Mouse (Mus musculus): ENCODE data around the gene Bik. TPM values are rescaled to one million over a fixed set of nuclear protein-coding genes. Genes with fewer than 3 reads are reported as not detected.

Gene Bik
- polyA plus RNA-seq, 1 experiment from 2014 or later = 31.2 TPM

DNA sequence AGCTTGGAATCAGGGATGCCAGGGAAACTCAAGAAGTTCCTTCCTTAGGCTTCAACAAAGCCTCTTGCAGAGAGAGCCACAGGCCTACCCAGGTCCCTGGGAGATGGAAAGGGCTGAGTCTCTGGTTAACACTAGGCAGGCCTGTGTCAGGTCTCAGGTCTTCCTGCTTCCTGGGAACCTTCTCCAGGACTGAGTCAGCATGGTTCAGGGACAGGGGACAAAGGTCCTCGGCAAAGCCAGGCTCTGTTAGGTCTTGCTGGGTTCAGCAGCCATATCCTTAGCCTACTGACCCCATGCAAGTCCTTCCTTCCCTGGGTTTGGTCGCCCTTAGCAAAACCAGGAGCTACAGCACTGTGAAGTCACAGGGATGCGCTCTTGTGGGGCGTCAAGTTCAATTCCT, 64.2 kb downstream of the Bik start:
- Histone ChIP-seq H3K9me3 (replicated peaks) (peaks cover 7% of the 10 kb centered on the region), H3K9ac (no peak overlapping the region), H3K27ac (ENCODE audit: poor library complexity, severe bottlenecking) (no peak overlapping the region), H3K4me3 (no peak overlapping the region), H3K4me1 (replicated peaks) (peaks cover 40% of the 10 kb centered on the region), H3K27me3 (replicated peaks) (no peaks in the 10 kb centered on the region), H3K36me3 (peaks cover 33% of the 10 kb centered on the region), H3K4me2 (no peak overlapping the region)
- ATAC-seq (ENCODE audit: insufficient number of reproducible peaks, low FRiP score) = no peak
- 85% methylated on average over 4 of the region's 4 CpGs for WGBS

DNA sequence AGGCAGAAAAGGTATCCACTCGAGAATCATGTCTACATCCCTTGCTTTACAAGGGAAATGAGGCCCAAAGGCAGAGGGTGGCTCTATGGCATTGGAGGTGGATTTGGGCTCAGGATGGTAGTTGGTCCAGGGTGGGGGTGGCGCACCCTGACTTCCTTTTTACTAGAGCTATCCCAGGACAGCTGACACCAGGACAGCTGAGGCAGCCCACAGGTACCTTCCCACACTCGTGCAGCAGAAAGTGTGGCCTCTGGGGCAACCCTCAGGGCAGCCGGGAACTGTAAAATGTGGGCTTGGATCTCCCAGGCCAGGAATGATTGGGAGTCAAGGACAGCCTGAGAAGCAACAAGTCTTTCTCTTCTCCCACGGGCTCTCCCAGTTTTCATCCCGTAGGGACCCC, 65.1 kb downstream of the Bik start:
- H3K4me3 ChIP-seq = no peak overlapping the region
- peaks cover 24% of the 10 kb centered on the region for H3K36me3 ChIP-seq
- no peak overlapping the region for H3K27ac ChIP-seq (ENCODE audit: poor library complexity, severe bottlenecking)
- H3K9me3 ChIP-seq (replicated peaks) = no peaks in the 10 kb centered on the region
- ATAC-seq (ENCODE audit: insufficient number of reproducible peaks, low FRiP score) = no peak
- H3K9ac ChIP-seq = no peak overlapping the region
- no peaks in the 10 kb centered on the region for H3K27me3 ChIP-seq (replicated peaks)
- WGBS = 76% methylated on average over 6 of the region's 6 CpGs
- H3K4me2 ChIP-seq = 0 out of 2 replicates have a peak overlapping the region, but pooled peaks have one; percentile 32
- peaks cover 40% of the 10 kb centered on the region for H3K4me1 ChIP-seq (replicated peaks)

DNA sequence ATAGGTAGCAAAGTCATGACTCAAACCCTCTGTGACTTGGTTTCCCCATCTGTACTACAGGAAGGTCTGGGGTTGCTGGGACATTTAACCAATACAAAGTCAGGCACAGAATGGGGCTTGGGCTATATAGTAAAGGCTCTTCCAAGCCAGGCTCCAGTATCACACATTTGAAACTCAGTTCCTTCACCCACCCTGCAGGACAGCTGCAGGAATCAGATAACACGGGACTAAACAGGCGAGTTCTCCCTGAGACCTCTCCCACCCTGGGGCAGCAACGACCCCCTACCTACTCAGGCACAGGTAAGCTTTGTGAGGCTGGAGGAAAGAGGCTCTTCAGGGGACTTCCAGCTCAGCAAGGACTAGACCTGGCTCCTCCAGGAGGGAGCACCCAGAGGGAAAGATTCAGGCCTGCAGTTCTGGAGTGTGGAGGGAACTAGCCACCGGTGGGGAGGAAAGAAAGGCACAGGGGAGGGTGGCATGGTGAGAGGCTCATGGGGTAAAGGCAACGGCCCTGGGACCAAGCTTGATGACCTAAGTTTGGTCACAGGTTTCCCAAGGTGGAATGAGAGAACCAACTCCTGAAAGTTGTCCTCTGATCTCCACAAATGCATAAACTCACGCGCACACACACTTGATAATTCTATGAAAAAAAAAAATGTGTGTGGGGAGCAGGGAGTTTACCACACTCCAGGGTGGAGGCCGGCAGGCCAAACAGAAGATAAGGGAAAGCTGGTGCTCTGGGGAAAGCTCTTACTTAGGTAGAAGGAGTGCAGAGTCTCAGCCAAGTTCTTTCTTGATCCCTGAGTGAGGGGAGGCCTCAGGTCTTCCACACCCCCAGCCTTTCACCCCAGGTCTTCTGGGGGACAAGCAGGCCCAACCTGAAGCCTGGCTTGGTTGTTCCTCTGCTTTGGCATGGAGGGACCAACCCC, 65.9 kb downstream of the Bik start:
- Histone ChIP-seq H3K9me3 (replicated peaks) (no peaks in the 10 kb centered on the region), H3K4me1 (replicated peaks) (peaks cover 40% of the 10 kb centered on the region), H3K9ac (peak overlapping the region; percentile 91), H3K36me3 (peaks cover 16% of the 10 kb centered on the region), H3K4me2 (peak overlapping the region; percentile 91), H3K27me3 (replicated peaks) (no peaks in the 10 kb centered on the region), H3K4me3 (0 out of 2 replicates have a peak overlapping the region, but pooled peaks have one; percentile 0), H3K27ac (ENCODE audit: poor library complexity, severe bottlenecking) (0 out of 2 replicates have a peak overlapping the region, but pooled peaks have one; percentile 28)
- WGBS = 47% methylated on average over 8 of the region's 8 CpGs
- peak; percentile 45; the same call in 1 of the 2 replicates for ATAC-seq (ENCODE audit: insufficient number of reproducible peaks, low FRiP score)

DNA sequence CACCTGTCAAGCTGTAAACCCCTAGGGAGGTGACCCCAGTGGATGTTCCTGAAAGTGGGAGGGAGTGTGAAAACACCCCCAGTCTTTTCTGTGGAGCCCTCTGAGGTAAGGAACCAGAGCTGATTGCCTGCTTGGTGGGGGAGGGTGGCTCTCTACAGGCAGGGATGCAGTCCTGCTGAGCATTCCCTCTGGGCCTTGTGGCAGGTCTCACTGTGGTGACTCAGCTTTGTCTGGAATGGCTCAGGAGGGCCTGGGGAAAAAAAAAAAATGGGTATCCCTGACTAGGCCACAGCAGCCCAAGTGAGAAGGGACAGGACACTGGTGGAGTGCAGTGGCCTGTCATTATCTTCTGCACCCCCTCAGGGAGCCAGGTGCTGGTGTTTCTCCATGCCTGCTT, 66.5 kb downstream of the Bik start:
- ATAC-seq (ENCODE audit: insufficient number of reproducible peaks, low FRiP score) = peak; percentile 70
- H3K4me3 ChIP-seq = peak overlapping the region; percentile 91; the same call in 1 of the 2 replicates
- H3K9me3 ChIP-seq (replicated peaks) = no peaks in the 10 kb centered on the region
- H3K9ac ChIP-seq = peak overlapping the region; percentile 91
- peaks cover 40% of the 10 kb centered on the region for H3K4me1 ChIP-seq (replicated peaks)
- H3K36me3 ChIP-seq = peaks cover 12% of the 10 kb centered on the region
- H3K27me3 ChIP-seq (replicated peaks) = no peaks in the 10 kb centered on the region
- H3K4me2 ChIP-seq = peak overlapping the region; percentile 91
- H3K27ac ChIP-seq (ENCODE audit: poor library complexity, severe bottlenecking) = peak overlapping the region; percentile 23; the same call in 1 of the 2 replicates

DNA sequence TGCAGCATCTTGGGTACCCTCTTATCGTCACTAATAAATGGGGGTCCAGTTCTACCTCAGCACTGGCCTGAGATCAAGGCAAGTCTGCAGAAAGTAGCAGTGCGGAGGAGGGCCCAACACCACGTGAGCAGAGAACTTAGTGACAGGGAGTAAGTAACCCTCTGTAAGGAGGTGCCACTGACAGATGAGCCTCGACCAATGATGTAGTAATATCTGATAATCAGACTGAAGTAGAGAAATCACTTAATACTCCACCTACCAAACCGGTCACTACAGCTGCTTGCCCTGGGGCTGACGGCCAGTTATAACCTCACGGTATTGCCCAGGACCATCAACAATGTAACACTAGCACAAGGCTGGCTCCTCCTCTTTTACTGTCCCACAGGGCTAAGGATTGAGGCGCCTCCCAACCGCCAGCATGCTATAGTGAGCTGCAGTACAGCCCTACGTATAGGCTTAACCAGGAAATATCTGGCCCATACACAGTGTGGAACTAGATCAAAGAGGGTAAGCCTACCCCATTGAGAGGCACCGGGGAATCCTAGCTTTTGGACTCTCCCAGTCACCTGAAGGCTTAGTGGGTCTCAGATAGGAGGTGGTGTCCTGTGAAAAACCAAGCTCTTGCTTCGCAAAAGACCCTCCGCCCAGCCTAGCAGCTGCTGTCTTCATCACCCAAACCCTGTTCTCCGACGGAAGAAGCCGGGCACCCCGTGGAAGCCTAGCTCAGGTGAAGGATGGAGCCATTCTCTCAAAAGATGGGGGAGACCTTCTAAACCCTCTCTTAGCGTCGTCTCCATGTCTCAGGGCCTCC, 67.2 kb downstream of the Bik start:
- WGBS = 10% methylated on average over 19 of the region's 19 CpGs
- ATAC-seq (ENCODE audit: insufficient number of reproducible peaks, low FRiP score) = peak; percentile 66

More for the DNA sequence above, 67.2 kb downstream of the Bik start:
- Histone ChIP-seq H3K4me1 (replicated peaks) (peaks cover 40% of the 10 kb centered on the region), H3K27me3 (replicated peaks) (no peaks in the 10 kb centered on the region), H3K4me3 (peak overlapping the region; percentile 91), H3K36me3 (0 out of 2 replicates have a peak, but pooled peaks cover 6% of the 10 kb centered on the region), H3K9me3 (replicated peaks) (no peaks in the 10 kb centered on the region), H3K4me2 (peak overlapping the region; percentile 91), H3K9ac (peak overlapping the region; percentile 91), H3K27ac (ENCODE audit: poor library complexity, severe bottlenecking) (peak overlapping the region; percentile 49; the same call in 1 of the 2 replicates)

Small RNA genes lying within 50 kb of the gene (microRNA-seq; reads per million reads assigned to microRNA genes)
- gene Gm24575 = not detected

Other genes with a start within 250 kb of the Bik start
- 29.4 and 31.6 TPM in 2 replicates for gene Arfgap3, start 176.6 kb upstream of the Bik start, polyA plus RNA-seq (2016; fragmentation: Nextera tagmentation; extraction: Ambion mirVana)
- 70.8 and 72.0 TPM in 2 replicates for gene Pacsin2, start 62.3 kb upstream of the Bik start, polyA plus RNA-seq (2016; fragmentation: Nextera tagmentation; extraction: Ambion mirVana)
- 24.5 and 25.4 TPM in 2 replicates for gene Ttll1, start 16.0 kb upstream of the Bik start, polyA plus RNA-seq (2016; fragmentation: Nextera tagmentation; extraction: Ambion mirVana)
- 119 and 125 TPM in 2 replicates for gene Tspo, start 36.7 kb downstream of the Bik start, polyA plus RNA-seq (2016; fragmentation: Nextera tagmentation; extraction: Ambion mirVana)
- gene Mcat, start 36.9 kb downstream of the Bik start, polyA plus RNA-seq (2016; fragmentation: Nextera tagmentation; extraction: Ambion mirVana) = 34.4 and 34.8 TPM in 2 replicates
- 29.2 and 29.3 TPM in 2 replicates for gene Ttll12, start 68.3 kb downstream of the Bik start, polyA plus RNA-seq (2016; fragmentation: Nextera tagmentation; extraction: Ambion mirVana)
- gene Scube1, start 198.2 kb downstream of the Bik start, polyA plus RNA-seq (2016; fragmentation: Nextera tagmentation; extraction: Ambion mirVana) = 16.3 and 16.6 TPM in 2 replicates